In the genomic region with DNA sequence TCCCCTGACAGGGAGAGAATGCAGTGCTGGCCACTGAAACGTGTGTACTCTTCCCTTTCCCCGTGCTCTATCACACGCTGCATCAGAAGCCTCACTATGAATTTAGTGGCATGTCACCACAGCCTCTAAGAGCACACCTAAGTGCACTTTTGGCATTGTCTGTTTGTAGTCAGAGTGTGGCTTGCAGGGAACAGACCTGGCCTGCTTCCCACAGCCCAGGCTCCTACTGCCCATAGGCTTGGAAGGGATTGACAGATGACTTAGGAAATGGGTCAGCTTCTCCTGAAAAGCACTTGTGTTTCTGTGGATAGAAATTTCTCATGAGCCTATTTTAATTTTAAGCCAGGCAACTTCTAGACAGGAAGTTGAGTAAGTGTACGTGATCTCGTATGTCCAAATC, we compare ENCODE assay signal across 16 mouse cellular contexts. TPM values are rescaled to one million over a fixed set of nuclear protein-coding genes. Genes with fewer than 3 reads are reported as not detected.
A peak's percentile ranks its signal among the peaks of the same experiment; 100 is the strongest.
DNase-seq lines count a peak whose midpoint lies in the region; ATAC-seq and TF ChIP-seq lines count a peak whose summit lies in the region.
"Had no signal": no experiment of that assay in that cellular context is flagged by ENCODE, and none has a peak within 500 bp of the region (broad histone marks: within the 10 kb centered on the region; RNA-seq: fewer than 3 reads in every experiment).

No protein-coding gene starts in this region.

- no peak overlapping the region for H3K4me3 ChIP-seq in heart, embryonic 13.5 days
- no peak overlapping the region for H3K4me3 ChIP-seq in spleen, adult 2 months (ENCODE audit: extremely low read depth, insufficient read depth, insufficient read length)
- H3K4me3 ChIP-seq in midbrain, embryonic 11.5 days (ENCODE audit: low read depth, low read length) = no peak overlapping the region
- H3K4me3 ChIP-seq: embryonic facial prominence, embryonic 15.5 days; kidney, embryonic 15.5 days; limb, embryonic 10.5 days; myocyte had no signal

- DNase-seq in heart, postnatal 14 days = no peak
- no peak for DNase-seq in spleen, adult 2 months (ENCODE audit: low read depth in 1 of 2, low spot score in 2 of 2)
- no peak for DNase-seq in spleen, adult 12 weeks (ENCODE audit: low spot score)
- DNase-seq in cerebellum, postnatal 36 days = peak; percentile 32 to 38
- no peak for DNase-seq in midbrain, embryonic 11.5 days (ENCODE audit: low spot score, missing footprints)
- no peak for DNase-seq in c-Kit-positive CD71-positive TER-119-positive erythroid progenitor cells, embryonic 14.5 days (ENCODE audit: low spot score)
- DNase-seq in ovary, postnatal 14 days (ENCODE audit: low spot score) = no peak
- DNase-seq: gastrocnemius, postnatal 25 days; layer of hippocampus, adult 9-11 months; thymus, postnatal 36 days had no signal

- peaks cover 56% of the 10 kb centered on the region for H3K36me3 ChIP-seq in heart, embryonic 13.5 days
- H3K36me3 ChIP-seq in spleen, adult 2 months (ENCODE audit: control insufficient read depth, insufficient read depth, low read length) = 0 out of 2 replicates have a peak, but pooled peaks cover 3% of the 10 kb centered on the region
- H3K36me3 ChIP-seq in midbrain, embryonic 11.5 days (ENCODE audit: control insufficient read depth, insufficient read depth, low read length) = peaks cover 10% of the 10 kb centered on the region

- 61% methylated on average over 5 of the region's 5 CpGs for WGBS in heart, embryonic 13.5 days
- 75% methylated on average over 5 of the region's 5 CpGs for WGBS in spleen, adult 2 months
- 90% methylated on average over 5 of the region's 5 CpGs for WGBS in midbrain, embryonic 11.5 days

- no peaks in the 10 kb centered on the region for H3K9me3 ChIP-seq in heart, embryonic 13.5 days
- no peaks in the 10 kb centered on the region for H3K9me3 ChIP-seq in midbrain, embryonic 11.5 days (ENCODE audit: control insufficient read depth, low read length)
- H3K9me3 ChIP-seq: embryonic facial prominence, embryonic 15.5 days; kidney, embryonic 15.5 days; limb, embryonic 10.5 days had no signal

- no peak for TF ChIP-seq CTCF in spleen, adult 2 months (IDR thresholded peaks at IDR 0.05; ENCODE audit: extremely low read depth, insufficient read depth, insufficient read length, insufficient replicate concordance)

- H3K4me1 ChIP-seq in heart, embryonic 13.5 days = peaks cover 28% of the 10 kb centered on the region
- no peaks in the 10 kb centered on the region for H3K4me1 ChIP-seq in spleen, adult 2 months (ENCODE audit: control insufficient read depth, insufficient read depth, insufficient read length)
- no peaks in the 10 kb centered on the region; the same call in 1 of the 2 replicates for H3K4me1 ChIP-seq in midbrain, embryonic 11.5 days (ENCODE audit: control insufficient read depth, insufficient read depth, low read length)
- H3K4me1 ChIP-seq: embryonic facial prominence, embryonic 15.5 days had no signal

- TF ChIP-seq POLR2A in spleen, adult 2 months (IDR thresholded peaks at IDR 0.05; ENCODE audit: low read depth, low read length) = no peak

- intact Hi-C loops in heart, postnatal 14 days (cut with DNase I) = no loop called here

- H3K9ac ChIP-seq in heart, embryonic 13.5 days = no peak overlapping the region
- no peak overlapping the region for H3K9ac ChIP-seq in midbrain, embryonic 11.5 days (ENCODE audit: low read length)
- H3K9ac ChIP-seq: embryonic facial prominence, embryonic 15.5 days; kidney, embryonic 15.5 days had no signal

- 0 out of 2 replicates have a peak, but pooled peaks cover 6% of the 10 kb centered on the region for H3K27me3 ChIP-seq in heart, embryonic 13.5 days (replicated peaks)
- H3K27me3 ChIP-seq in spleen, adult 2 months (ENCODE audit: control insufficient read depth, insufficient read depth, low read length) = no peaks in the 10 kb centered on the region
- no peaks in the 10 kb centered on the region for H3K27me3 ChIP-seq in midbrain, embryonic 11.5 days (ENCODE audit: control insufficient read depth, insufficient read depth, low read length)
- H3K27me3 ChIP-seq: embryonic facial prominence, embryonic 15.5 days; kidney, embryonic 15.5 days had no signal

- no peak for ATAC-seq in heart, embryonic 13.5 days (ENCODE audit: extremely low read depth, insufficient number of reproducible peaks, low FRiP score, low TSS enrichment)
- ATAC-seq in midbrain, embryonic 11.5 days (ENCODE audit: low FRiP score) = no peak
- ATAC-seq: forebrain, embryonic 16.5 days had no signal

- peak overlapping the region; percentile 66 for H3K27ac ChIP-seq in heart, embryonic 13.5 days (replicated peaks)
- peak overlapping the region; percentile 76 for H3K27ac ChIP-seq in spleen, adult 2 months (ENCODE audit: insufficient read depth, low read length)
- no peak overlapping the region for H3K27ac ChIP-seq in midbrain, embryonic 11.5 days (ENCODE audit: low read depth, low read length)
- H3K27ac ChIP-seq: embryonic facial prominence, embryonic 15.5 days; limb, embryonic 10.5 days had no signal

- H3K4me2 ChIP-seq in heart, embryonic 13.5 days = no peak overlapping the region
- H3K4me2 ChIP-seq in midbrain, embryonic 11.5 days = no peak overlapping the region
- H3K4me2 ChIP-seq: embryonic facial prominence, embryonic 15.5 days; kidney, embryonic 15.5 days had no signal

RNA-seq across cellular contexts. Expression of gene Igsf6, which starts 1.0 kb away (rescaled TPM):
- 1.0 and 1.1 TPM in 2 replicates for polyA plus RNA-seq in heart, embryonic 13.5 days (2015; fragmentation: Nextera tagmentation; extraction: Ambion mirVana)
- total RNA-seq in heart, postnatal 14 days (2021) = 1 to 10 TPM; 1.3 to 1.4 TPM
- polyA plus RNA-seq in spleen, adult 2 months (2012; rRNA removed) = 5.5 and 5.7 TPM in 2 replicates
- polyA plus RNA-seq in midbrain, embryonic 11.5 days (2014; fragmentation: Nextera tagmentation; extraction: Ambion mirVana) = 0.94 and 0.96 TPM in 2 replicates

RNA-seq across cellular contexts. Expression of gene Otoa, which starts 6.0 kb away (rescaled TPM):
- 0.04 and 0.12 TPM in 2 replicates for polyA plus RNA-seq in heart, embryonic 13.5 days (2015; fragmentation: Nextera tagmentation; extraction: Ambion mirVana)
- 1 to 10 TPM in 1 of 2 experiments, under 1 TPM in 1; 0.88 to 2.0 TPM for total RNA-seq in heart, postnatal 14 days (2021)
- polyA plus RNA-seq in spleen, adult 2 months (2012; rRNA removed) = 0.02 and 0.05 TPM in 2 replicates
- polyA plus RNA-seq in midbrain, embryonic 11.5 days (2014; fragmentation: Nextera tagmentation; extraction: Ambion mirVana) = 0.06 and 0.14 TPM in 2 replicates
- polyA plus RNA-seq: forebrain, embryonic 16.5 days; limb, embryonic 10.5 days had no signal

RNA-seq across cellular contexts. Expression of gene Mettl9, which starts 41.2 kb away (rescaled TPM):
- polyA plus RNA-seq in heart, embryonic 13.5 days (2015; fragmentation: Nextera tagmentation; extraction: Ambion mirVana) = 96.0 and 97.1 TPM in 2 replicates
- 10 to 100 TPM; 78.8 to 94.3 TPM for total RNA-seq in heart, postnatal 14 days (2021)
- polyA plus RNA-seq in spleen, adult 2 months (2012; rRNA removed) = 8.0 and 15.1 TPM in 2 replicates
- 284 and 290 TPM in 2 replicates for polyA plus RNA-seq in midbrain, embryonic 11.5 days (2014; fragmentation: Nextera tagmentation; extraction: Ambion mirVana)

Comparison
In these comparisons a context has a peak if more than half of its experiments do, and no peak if none do; other contexts are left out.
1. DNase-seq: peak in cerebellum, postnatal 36 days (2 of 2); none in heart, postnatal 14 days (0 of 2), spleen, adult 2 months (0 of 2), spleen, adult 12 weeks (single experiment), midbrain, embryonic 11.5 days (single experiment), c-Kit-positive CD71-positive TER-119-positive erythroid progenitor cells, embryonic 14.5 days (single experiment) and ovary, postnatal 14 days (single experiment).